Mouse (Mus musculus): ENCODE measurements around the gene Hyal3.

GRCm38 (mm10) chr9:107600745-107601144 lies 20.1 kb downstream of the Hyal3 start:
- TF ChIP-seq EP300 (optimal IDR thresholded peaks at IDR 0.05) = no peak
- peak; percentile 61 for TF ChIP-seq CTCF (IDR thresholded peaks at IDR 0.05; ENCODE audit: low read depth)

Data from stomach, postnatal 0 days (tissue).